Mouse (Mus musculus) MEL (cell line): Measurements from ENCODE around the gene Ifi47. TPM values are rescaled to one million over a fixed set of nuclear protein-coding genes. Genes with fewer than 3 reads are reported as not detected.

Experiments used
- DNase-seq: peaks from one replicate; pipeline ENCODE4 v3.0.0; 2011; ENCODE audit warnings: low read depth, low spot score
- H3K27ac ChIP-seq: 2 replicates; pipeline ENCODE4 v1.5.1; 2012; ENCODE audit warnings: low read depth, mild to moderate bottlenecking, control low read depth, low read length, moderate library complexity; ENCODE audit not compliant: control insufficient read depth
- H3K27me3 ChIP-seq, 2 experiments: fragments of 150-350 bp in 1 of 2; sonication (generic) in 1 of 2; 2 replicates each; pipeline ENCODE4 v1.6.1; 2012; ENCODE audit warnings: low read length in 2 of 2, mild to moderate bottlenecking in 2 of 2, improper control_type of control experiment in 1 of 2, moderate library complexity in 1 of 2; ENCODE audit not compliant: insufficient read depth in 2 of 2, control insufficient read depth in 1 of 2
- H3K36me3 ChIP-seq, 2 experiments: 2 replicates each; pipeline ENCODE4 v1.6.1; 2012 to 2014; ENCODE audit warnings: low read length in 2 of 2, improper control_type of control experiment in 1 of 2, inconsistent platforms in 1 of 2, mild to moderate bottlenecking in 1 of 2; ENCODE audit not compliant: insufficient read depth in 2 of 2, control insufficient read depth in 1 of 2
- H3K4me1 ChIP-seq, 2 experiments: fragments of 150-350 bp in 1 of 2; sonication (generic) in 1 of 2; 2 replicates each; pipeline ENCODE4 v1.6.1; 2012; ENCODE audit warnings: low read length in 2 of 2, improper control_type of control experiment in 1 of 2, mild to moderate bottlenecking in 1 of 2; ENCODE audit not compliant: insufficient read depth in 2 of 2, control insufficient read depth in 1 of 2
- H3K4me3 ChIP-seq, 2 experiments: fragments of 150-350 bp in 1 of 2; sonication (generic) in 1 of 2; 2 replicates each; pipeline ENCODE4 v1.5.1; 2012; ENCODE audit warnings: low read depth in 2 of 2, low read length in 2 of 2, mild to moderate bottlenecking in 2 of 2, moderate library complexity in 2 of 2, control low read depth in 1 of 2, improper control_type of control experiment in 1 of 2; ENCODE audit not compliant: control insufficient read depth in 1 of 2, insufficient read depth in 1 of 2
- H3K79me2 ChIP-seq: 2 replicates; pipeline ENCODE4 v1.6.1; 2012; ENCODE audit warnings: mild to moderate bottlenecking, low read length, moderate library complexity; ENCODE audit not compliant: control insufficient read depth, poor library complexity, insufficient read depth
- H3K9ac ChIP-seq: 2 replicates; pipeline ENCODE4 v1.6.1; 2012; ENCODE audit warnings: low read depth, mild to moderate bottlenecking, control low read depth, low read length, moderate library complexity; ENCODE audit not compliant: control insufficient read depth, poor library complexity, severe bottlenecking
- H3K9me3 ChIP-seq: fragments of 150-350 bp; sonication (generic); replicated peaks from 2 replicates; pipeline ENCODE4 v1.6.1; 2012; ENCODE audit warnings: mild to moderate bottlenecking, low read length, improper control_type of control experiment, moderate library complexity; ENCODE audit not compliant: insufficient read depth
- CHD1 ChIP-seq: IDR thresholded peaks from 2 replicates; pipeline ENCODE4 v1.6.1; 2012; ENCODE audit warnings: low read depth, mild to moderate bottlenecking, inconsistent platforms, low read length, improper control_type of control experiment
- CHD2 ChIP-seq: IDR thresholded peaks from 2 replicates; pipeline ENCODE4 v1.6.1; 2011; ENCODE audit warnings: low read length, improper control_type of control experiment
- CTCF ChIP-seq, 3 experiments: IDR thresholded peaks in 2 of 3; conservative IDR thresholded peaks in 1 of 3; 2 replicates each; pipeline ENCODE4 v1.5.1; 2011 to 2012; ENCODE audit warnings: low read length in 3 of 3, low read depth in 2 of 3, mild to moderate bottlenecking in 2 of 3, improper control_type of control experiment in 1 of 3, inconsistent platforms in 1 of 3, mixed read lengths in 1 of 3, moderate library complexity in 1 of 3; ENCODE audit not compliant: control insufficient read depth in 1 of 3, insufficient read depth in 1 of 3, poor library complexity in 1 of 3, severe bottlenecking in 1 of 3
- ELF1 ChIP-seq: IDR thresholded peaks from 2 replicates; pipeline ENCODE4 v1.6.1; 2014; ENCODE audit warnings: low read depth, mild to moderate bottlenecking, inconsistent platforms, low read length, improper control_type of control experiment, moderate library complexity
- EP300 ChIP-seq, 2 experiments: IDR thresholded peaks; 2 replicates each; pipeline ENCODE4 v1.6.1; 2011; ENCODE audit warnings: improper control_type of control experiment in 2 of 2, low read length in 2 of 2, low read depth in 1 of 2, mild to moderate bottlenecking in 1 of 2
- GABPA ChIP-seq: IDR thresholded peaks from 2 replicates; pipeline ENCODE4 v1.6.1; 2012; ENCODE audit warnings: low read depth, mild to moderate bottlenecking, inconsistent platforms, low read length, improper control_type of control experiment, moderate library complexity
- HCFC1 ChIP-seq: IDR thresholded peaks from 2 replicates; pipeline ENCODE4 v1.6.1; 2012; ENCODE audit warnings: low read depth, mild to moderate bottlenecking, inconsistent platforms, low read length, improper control_type of control experiment, moderate library complexity
- JUND ChIP-seq: IDR thresholded peaks from 2 replicates; pipeline ENCODE4 v1.6.1; 2011; ENCODE audit warnings: low read depth, mild to moderate bottlenecking, improper control_type of control experiment, low read length
- KAT2A ChIP-seq: conservative IDR thresholded peaks from 2 replicates; pipeline ENCODE4 v1.6.1; 2012; ENCODE audit warnings: low read depth, low read length, improper control_type of control experiment, inconsistent platforms
- MAZ ChIP-seq: IDR thresholded peaks from 2 replicates; pipeline ENCODE4 v1.6.1; 2012; ENCODE audit warnings: low read depth, mild to moderate bottlenecking, inconsistent platforms, low read length, improper control_type of control experiment
- MEF2A ChIP-seq: IDR thresholded peaks from 2 replicates; pipeline ENCODE4 v1.6.1; 2014; ENCODE audit warnings: low read depth, mild to moderate bottlenecking, inconsistent platforms, low read length, improper control_type of control experiment; ENCODE audit not compliant: poor library complexity, insufficient replicate concordance, severe bottlenecking; ENCODE audit errors: extremely low read depth
- MXI1 ChIP-seq: IDR thresholded peaks from 2 replicates; pipeline ENCODE4 v1.6.1; 2011; ENCODE audit warnings: mild to moderate bottlenecking, low read depth, low read length, improper control_type of control experiment
- POLR2AphosphoS2 ChIP-seq: IDR thresholded peaks from 2 replicates; pipeline ENCODE4 v1.6.1; 2011; ENCODE audit warnings: low read length, improper control_type of control experiment
- RAD21 ChIP-seq: IDR thresholded peaks from 2 replicates; pipeline ENCODE4 v1.6.1; 2011; ENCODE audit warnings: mild to moderate bottlenecking, low read depth, low read length, improper control_type of control experiment
- RCOR1 ChIP-seq: IDR thresholded peaks from 2 replicates; pipeline ENCODE4 v1.6.1; 2012; ENCODE audit warnings: low read depth, mild to moderate bottlenecking, inconsistent platforms, low read length, improper control_type of control experiment
- SIN3A ChIP-seq: IDR thresholded peaks from 2 replicates; pipeline ENCODE4 v1.6.1; 2012; ENCODE audit warnings: low read length, improper control_type of control experiment, inconsistent platforms
- SMC3 ChIP-seq: IDR thresholded peaks from 2 replicates; pipeline ENCODE4 v1.6.1; 2011; ENCODE audit warnings: low read depth, low read length, improper control_type of control experiment
- USF1 ChIP-seq: IDR thresholded peaks from 2 replicates; pipeline ENCODE4 v1.6.1; 2014; ENCODE audit warnings: low read depth, mild to moderate bottlenecking, inconsistent platforms, low read length, improper control_type of control experiment, moderate library complexity
- ZC3H11A ChIP-seq: IDR thresholded peaks from 2 replicates; pipeline ENCODE4 v1.6.1; 2012; ENCODE audit warnings: low read depth, mild to moderate bottlenecking, inconsistent platforms, low read length, improper control_type of control experiment
- ZNF384 ChIP-seq: IDR thresholded peaks from 2 replicates; pipeline ENCODE4 v1.6.1; 2012; ENCODE audit warnings: low read depth, mild to moderate bottlenecking, inconsistent platforms, low read length, improper control_type of control experiment
- polyA plus RNA-seq, 2 experiments: library from polyadenylated mRNA; stranded (reverse) in 1 of 2; unstranded in 1 of 2; fragments of >175 nt in 1 of 2; fragments of >200 nt in 1 of 2; gene quantifications; 2 replicates each; pipeline versions ENCODE4 v1.2.1 to v1.2.4; 2012; ENCODE audit warnings: low replicate concordance in 2 of 2, low read depth in 1 of 2; ENCODE audit not compliant: insufficient read length in 2 of 2, insufficient read depth in 1 of 2, missing spikeins in 1 of 2
- total RNA-seq: library from RNA; depleted of rRNA; stranded (reverse); fragments of 300-350 nt; gene quantifications from 2 replicates; pipeline ENCODE4 v1.2.3, GENCODE M21; 2012

The Ifi47 gene
- total and polyA plus RNA-seq, 3 experiments, result 26.4 to 35.2 TPM; not detected in 1

DNA sequence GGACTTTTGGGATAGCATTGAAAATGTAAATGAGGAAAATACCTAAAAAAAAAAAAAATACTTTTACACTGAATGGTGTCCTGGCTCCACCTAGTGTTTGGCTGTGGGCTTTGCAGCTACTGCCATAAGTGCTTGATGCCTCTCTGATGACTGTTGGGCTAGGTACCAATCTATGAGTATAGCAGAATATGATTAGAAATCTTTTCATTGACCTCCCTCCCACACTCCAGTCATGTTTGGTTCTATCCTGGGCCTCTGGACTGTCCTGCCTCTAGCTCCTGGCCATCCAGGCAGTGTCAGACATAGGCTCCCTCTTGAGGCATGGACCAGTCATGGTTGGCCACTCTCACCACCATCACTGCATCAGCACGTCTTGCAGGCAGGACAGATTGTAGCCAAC is 32.4 kb downstream of the Ifi47 start:
- no peaks in the 10 kb centered on the region; a peak in 1 of 4 replicates for H3K36me3 ChIP-seq
- no peak overlapping the region for H3K27ac ChIP-seq
- no peaks in the 10 kb centered on the region; a peak in 1 of 4 replicates for H3K27me3 ChIP-seq
- H3K79me2 ChIP-seq, result no peaks in the 10 kb centered on the region
- DNase-seq, result peak; percentile 73
- no peak overlapping the region for H3K9ac ChIP-seq
- H3K9me3 ChIP-seq, result no peaks in the 10 kb centered on the region
- TF ChIP-seq CTCF (IDR thresholded peaks at IDR 0.05 in 2 of 3, conservative IDR thresholded peaks at IDR 0.05 in 1 of 3; ENCODE audit: control insufficient read depth in 1 of 3, insufficient read depth in 1 of 3, low read depth in 2 of 3, low read length in 3 of 3, poor library complexity in 1 of 3, severe bottlenecking in 1 of 3), result peak; percentile 71 to 81 (median 75)
- peak; percentile 76 for TF ChIP-seq SMC3
- TF ChIP-seq CHD2, result no peak
- peak; percentile 79 for TF ChIP-seq ZC3H11A
- no peak for TF ChIP-seq USF1
- TF ChIP-seq RAD21, result peak; percentile 75
- peak; percentile 92 for TF ChIP-seq ZNF384
- TF ChIP-seq, all 39 proteins: peak for 5
- H3K4me1 ChIP-seq, result peaks cover under 1 to 4% of the 10 kb centered on the region in 2 experiments; a peak in 3 of 4 replicates
- no peak overlapping the region for H3K4me3 ChIP-seq

DNA sequence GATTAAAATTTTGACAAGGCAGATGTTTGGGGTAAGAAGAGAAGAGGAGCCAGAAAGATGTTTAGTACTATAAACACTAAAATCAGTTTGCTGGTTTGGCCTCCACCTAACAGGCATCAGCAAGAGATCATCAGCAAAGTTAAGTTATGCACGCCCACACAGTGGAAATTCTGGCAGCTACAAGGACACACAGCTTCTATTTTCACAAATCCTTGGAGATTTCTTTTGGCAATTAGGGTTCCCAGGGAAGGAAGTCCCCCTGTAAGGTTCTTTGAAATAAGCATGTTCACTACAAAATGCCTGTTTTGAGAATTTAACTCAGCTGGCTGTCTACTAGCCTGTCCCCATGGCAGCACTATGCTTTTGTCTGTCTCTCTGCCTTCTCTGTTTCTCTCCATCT is 34.6 kb downstream of the Ifi47 start:
- Histone ChIP-seq H3K9me3 (no peaks in the 10 kb centered on the region), H3K4me3 (no peak overlapping the region), H3K4me1 (no peaks in the 10 kb centered on the region), H3K27me3 (no peaks in the 10 kb centered on the region; a peak in 1 of 4 replicates)
- DNase-seq, result no peak
- no peak for TF ChIP-seq MXI1
- TF ChIP-seq JUND, result no peak
- no peak for TF ChIP-seq USF1
- TF ChIP-seq RCOR1, result no peak
- TF ChIP-seq EP300 (IDR thresholded peaks at IDR 0.05; ENCODE audit: low read depth in 1 of 2, low read length in 2 of 2), result no peak
- no peak for TF ChIP-seq KAT2A
- no peak for TF ChIP-seq ZNF384
- TF ChIP-seq POLR2AphosphoS2, result no peak
- TF ChIP-seq MEF2A, result no peak
- no peak for TF ChIP-seq MAZ
- TF ChIP-seq ELF1, result no peak
- TF ChIP-seq CHD1, result no peak
- no peak for TF ChIP-seq SIN3A
- no peak for TF ChIP-seq CTCF (IDR thresholded peaks at IDR 0.05 in 2 of 3, conservative IDR thresholded peaks at IDR 0.05 in 1 of 3; ENCODE audit: control insufficient read depth in 1 of 3, insufficient read depth in 1 of 3, low read depth in 2 of 3, low read length in 3 of 3, poor library complexity in 1 of 3, severe bottlenecking in 1 of 3)
- no peak for TF ChIP-seq HCFC1
- TF ChIP-seq GABPA, result no peak
- TF ChIP-seq, all 39 proteins: peak for 0
- H3K9ac ChIP-seq, result no peak overlapping the region
- no peaks in the 10 kb centered on the region for H3K79me2 ChIP-seq
- no peak overlapping the region for H3K27ac ChIP-seq
- no peaks in the 10 kb centered on the region for H3K36me3 ChIP-seq
